Mouse (Mus musculus) liver, embryonic 15.5 days (tissue): ENCODE results near the gene Kpnb1. TPM values are rescaled to one million over a fixed set of nuclear protein-coding genes. Genes with fewer than 3 reads are reported as not detected.

Experiments used
- ATAC-seq: fragments of 200-750 bp; cut with Nextera tagmentation; 2 replicates; pipeline ENCODE4 v1.8.0; 2017; ENCODE audit warnings: moderate number of reproducible peaks, mild to moderate bottlenecking, moderate library complexity; ENCODE audit not compliant: insufficient read depth
- H3K27ac ChIP-seq: fragments of 300-500 bp; sonication (generic); replicated peaks from 2 replicates; pipeline ENCODE4 v1.5.1; 2015; ENCODE audit warnings: mild to moderate bottlenecking, inconsistent platforms
- H3K27me3 ChIP-seq: fragments of 300-500 bp; sonication (generic); 2 replicates; pipeline ENCODE4 v1.6.1; 2015; ENCODE audit warnings: mild to moderate bottlenecking, inconsistent platforms
- H3K36me3 ChIP-seq: fragments of 300-500 bp; sonication (generic); replicated peaks from 2 replicates; pipeline ENCODE4 v1.6.1; 2015; ENCODE audit warnings: moderate library complexity, mild to moderate bottlenecking, inconsistent platforms
- H3K4me1 ChIP-seq: fragments of 300-500 bp; sonication (generic); replicated peaks from 2 replicates; pipeline ENCODE4 v1.6.1; 2015; ENCODE audit warnings: inconsistent platforms
- H3K4me2 ChIP-seq: fragments of 300-500 bp; sonication (generic); 2 replicates; pipeline ENCODE4 v1.6.1; 2015; ENCODE audit warnings: moderate library complexity, mild to moderate bottlenecking, inconsistent platforms
- H3K4me3 ChIP-seq: fragments of 300-500 bp; sonication (generic); replicated peaks from 2 replicates; pipeline ENCODE4 v1.5.1; 2015; ENCODE audit warnings: mild to moderate bottlenecking, inconsistent platforms
- H3K9ac ChIP-seq: fragments of 300-500 bp; sonication (generic); 2 replicates; pipeline ENCODE4 v1.6.1; 2015; ENCODE audit warnings: moderate library complexity, mild to moderate bottlenecking, inconsistent platforms
- H3K9me3 ChIP-seq: fragments of 300-500 bp; sonication (generic); replicated peaks from 2 replicates; pipeline ENCODE4 v1.6.1; 2016; ENCODE audit warnings: inconsistent platforms
- WGBS: fragments of 180-500 bp; shearing (Covaris S2); methylation state at CpG from one replicate; pipeline ENCODE4 v1.1.7; 2015; ENCODE audit warnings: mixed read lengths; ENCODE audit not compliant: insufficient replicate concordance; 5-methylcytosine and 5-hydroxymethylcytosine counted together
- polyA plus RNA-seq: library from polyadenylated mRNA; unstranded; fragments of >200 nt; fragmentation: Nextera tagmentation; extraction: Ambion mirVana; gene quantifications from 2 replicates; pipeline ENCODE4 v1.2.1, GENCODE M21; 2015

Kpnb1 gene
- polyA plus RNA-seq, 1 experiment from 2014 or later: 18.4 TPM

- no peak for ATAC-seq
- H3K9ac ChIP-seq: peak overlapping the region; percentile 69
- WGBS: 30% methylated on average over 5 of the region's 5 CpGs
- H3K4me3 ChIP-seq: peak overlapping the region; percentile 92
- no peaks in the 10 kb centered on the region for H3K9me3 ChIP-seq
- H3K36me3 ChIP-seq: peaks cover 53% of the 10 kb centered on the region
- peak overlapping the region; percentile 88 for H3K4me2 ChIP-seq
- peak overlapping the region; percentile 25 for H3K27ac ChIP-seq
- H3K27me3 ChIP-seq: no peaks in the 10 kb centered on the region
- peaks cover 69% of the 10 kb centered on the region for H3K4me1 ChIP-seq
Observed at GRCm38 (mm10) chr11:97185704-97186614, 1.7 kb downstream of the Kpnb1 start.

GRCm38 (mm10) chr11:97184875-97185274, 2.8 kb downstream of the Kpnb1 start:
- H3K4me1 ChIP-seq: peaks cover 67% of the 10 kb centered on the region
- no peaks in the 10 kb centered on the region for H3K27me3 ChIP-seq
- H3K4me2 ChIP-seq: peak overlapping the region; percentile 1; the same call in 1 of the 2 replicates
- H3K27ac ChIP-seq: no peak overlapping the region
- no peak overlapping the region for H3K4me3 ChIP-seq
- H3K36me3 ChIP-seq: peaks cover 64% of the 10 kb centered on the region
- no peak for ATAC-seq
- H3K9ac ChIP-seq: no peak overlapping the region
- no peaks in the 10 kb centered on the region for H3K9me3 ChIP-seq
- 72% methylated on average over 5 of the region's 5 CpGs for WGBS

- Histone ChIP-seq H3K4me1 (peaks cover 53% of the 10 kb centered on the region), H3K27me3 (no peaks in the 10 kb centered on the region), H3K27ac (0 out of 2 replicates have a peak overlapping the region, but pooled peaks have one; percentile 31), H3K4me3 (no peak overlapping the region), H3K9me3 (no peaks in the 10 kb centered on the region), H3K36me3 (peaks cover 88% of the 10 kb centered on the region), H3K9ac (no peak overlapping the region), H3K4me2 (no peak overlapping the region)
- no peak for ATAC-seq
- WGBS: 76% methylated on average over 3 of the region's 3 CpGs
Observed at GRCm38 (mm10) chr11:97182446-97182845, 5.2 kb downstream of the Kpnb1 start.

- WGBS: 69% methylated on average over 5 of the region's 5 CpGs
- H3K4me2 ChIP-seq: no peak overlapping the region
- H3K36me3 ChIP-seq: peaks cover 100% of the 10 kb centered on the region
- no peaks in the 10 kb centered on the region for H3K27me3 ChIP-seq
- H3K9me3 ChIP-seq: no peaks in the 10 kb centered on the region
- H3K4me1 ChIP-seq: peaks cover 45% of the 10 kb centered on the region
- H3K27ac ChIP-seq: 0 out of 2 replicates have a peak overlapping the region, but pooled peaks have one; percentile 6
- no peak overlapping the region for H3K9ac ChIP-seq
- ATAC-seq: no peak
- H3K4me3 ChIP-seq: no peak overlapping the region
Observed at GRCm38 (mm10) chr11:97181061-97181460, 6.6 kb downstream of the Kpnb1 start.

GRCm38 (mm10) chr11:97178198-97178597, 9.5 kb downstream of the Kpnb1 start:
- Histone ChIP-seq H3K4me3 (no peak overlapping the region), H3K9ac (no peak overlapping the region), H3K36me3 (peaks cover 100% of the 10 kb centered on the region), H3K27me3 (no peaks in the 10 kb centered on the region), H3K4me2 (no peak overlapping the region), H3K27ac (no peak overlapping the region), H3K4me1 (peaks cover 19% of the 10 kb centered on the region), H3K9me3 (no peaks in the 10 kb centered on the region)
- ATAC-seq: no peak
- 88% methylated on average over 2 of the region's 2 CpGs for WGBS

- no peak overlapping the region for H3K4me3 ChIP-seq
- peaks cover 100% of the 10 kb centered on the region for H3K36me3 ChIP-seq
- ATAC-seq: no peak
- H3K27ac ChIP-seq: no peak overlapping the region
- H3K4me1 ChIP-seq: peaks cover 11% of the 10 kb centered on the region
- WGBS: 56% methylated on average over 3 of the region's 3 CpGs
- no peaks in the 10 kb centered on the region for H3K9me3 ChIP-seq
- no peak overlapping the region for H3K4me2 ChIP-seq
- no peaks in the 10 kb centered on the region for H3K27me3 ChIP-seq
- H3K9ac ChIP-seq: no peak overlapping the region
Observed at GRCm38 (mm10) chr11:97176851-97177250, 10.8 kb downstream of the Kpnb1 start.

- no peak overlapping the region for H3K27ac ChIP-seq
- peaks cover 100% of the 10 kb centered on the region for H3K36me3 ChIP-seq
- peaks cover 3% of the 10 kb centered on the region for H3K4me1 ChIP-seq
- no peak overlapping the region for H3K4me3 ChIP-seq
- H3K27me3 ChIP-seq: no peaks in the 10 kb centered on the region
- 92% methylated on average over 7 of the region's 7 CpGs for WGBS
- no peak overlapping the region for H3K4me2 ChIP-seq
- no peak overlapping the region for H3K9ac ChIP-seq
- H3K9me3 ChIP-seq: no peaks in the 10 kb centered on the region
- no peak for ATAC-seq
Observed at GRCm38 (mm10) chr11:97175499-97175898, 12.2 kb downstream of the Kpnb1 start.

- no peak overlapping the region for H3K9ac ChIP-seq
- 80% methylated on average over 6 of the region's 6 CpGs for WGBS
- no peaks in the 10 kb centered on the region for H3K9me3 ChIP-seq
- no peaks in the 10 kb centered on the region for H3K4me1 ChIP-seq
- H3K36me3 ChIP-seq: peaks cover 99% of the 10 kb centered on the region
- no peak overlapping the region for H3K4me2 ChIP-seq
- ATAC-seq: no peak
- H3K4me3 ChIP-seq: no peak overlapping the region
- no peak overlapping the region for H3K27ac ChIP-seq
- H3K27me3 ChIP-seq: no peaks in the 10 kb centered on the region
Observed at GRCm38 (mm10) chr11:97160341-97160740, 27.3 kb downstream of the Kpnb1 start.

GRCm38 (mm10) chr11:97156999-97157398, 30.7 kb downstream of the Kpnb1 start:
- ATAC-seq: no peak
- no peak overlapping the region for H3K4me3 ChIP-seq
- peaks cover 74% of the 10 kb centered on the region for H3K36me3 ChIP-seq
- H3K4me1 ChIP-seq: 0 out of 2 replicates have a peak, but pooled peaks cover 3% of the 10 kb centered on the region
- peaks cover 23% of the 10 kb centered on the region for H3K27me3 ChIP-seq
- WGBS: 76% methylated on average over 7 of the region's 7 CpGs
- no peak overlapping the region for H3K9ac ChIP-seq
- H3K27ac ChIP-seq: no peak overlapping the region
- H3K4me2 ChIP-seq: no peak overlapping the region
- H3K9me3 ChIP-seq: no peaks in the 10 kb centered on the region

GRCm38 (mm10) chr11:97152662-97153287, 34.9 kb downstream of the Kpnb1 start:
- H3K27ac ChIP-seq: no peak overlapping the region
- H3K4me3 ChIP-seq: no peak overlapping the region
- no peak overlapping the region for H3K4me2 ChIP-seq
- peaks cover 66% of the 10 kb centered on the region for H3K27me3 ChIP-seq
- no peak overlapping the region for H3K9ac ChIP-seq
- peaks cover 31% of the 10 kb centered on the region for H3K36me3 ChIP-seq
- no peak for ATAC-seq
- peaks cover 19% of the 10 kb centered on the region for H3K4me1 ChIP-seq
- no peaks in the 10 kb centered on the region for H3K9me3 ChIP-seq
- 38% methylated on average over 10 of the region's 10 CpGs for WGBS

- no peak overlapping the region for H3K9ac ChIP-seq
- 7% methylated on average over 11 of the region's 11 CpGs for WGBS
- H3K36me3 ChIP-seq: peaks cover 24% of the 10 kb centered on the region
- no peak for ATAC-seq
- peaks cover 73% of the 10 kb centered on the region for H3K27me3 ChIP-seq
- H3K27ac ChIP-seq: no peak overlapping the region
- H3K4me1 ChIP-seq: peaks cover 19% of the 10 kb centered on the region
- no peak overlapping the region for H3K4me3 ChIP-seq
- peak overlapping the region; percentile 76; the same call in 1 of the 2 replicates for H3K4me2 ChIP-seq
- no peaks in the 10 kb centered on the region for H3K9me3 ChIP-seq
Observed at GRCm38 (mm10) chr11:97152023-97152426, 35.7 kb downstream of the Kpnb1 start.
